Mouse (Mus musculus): Measurements from ENCODE around the gene Muc1. TPM values are rescaled to one million over a fixed set of nuclear protein-coding genes. Genes with fewer than 3 reads are reported as not detected.

Muc1 gene
- polyA plus RNA-seq, 1 experiment from 2014 or later: 3.1 TPM

DNA sequence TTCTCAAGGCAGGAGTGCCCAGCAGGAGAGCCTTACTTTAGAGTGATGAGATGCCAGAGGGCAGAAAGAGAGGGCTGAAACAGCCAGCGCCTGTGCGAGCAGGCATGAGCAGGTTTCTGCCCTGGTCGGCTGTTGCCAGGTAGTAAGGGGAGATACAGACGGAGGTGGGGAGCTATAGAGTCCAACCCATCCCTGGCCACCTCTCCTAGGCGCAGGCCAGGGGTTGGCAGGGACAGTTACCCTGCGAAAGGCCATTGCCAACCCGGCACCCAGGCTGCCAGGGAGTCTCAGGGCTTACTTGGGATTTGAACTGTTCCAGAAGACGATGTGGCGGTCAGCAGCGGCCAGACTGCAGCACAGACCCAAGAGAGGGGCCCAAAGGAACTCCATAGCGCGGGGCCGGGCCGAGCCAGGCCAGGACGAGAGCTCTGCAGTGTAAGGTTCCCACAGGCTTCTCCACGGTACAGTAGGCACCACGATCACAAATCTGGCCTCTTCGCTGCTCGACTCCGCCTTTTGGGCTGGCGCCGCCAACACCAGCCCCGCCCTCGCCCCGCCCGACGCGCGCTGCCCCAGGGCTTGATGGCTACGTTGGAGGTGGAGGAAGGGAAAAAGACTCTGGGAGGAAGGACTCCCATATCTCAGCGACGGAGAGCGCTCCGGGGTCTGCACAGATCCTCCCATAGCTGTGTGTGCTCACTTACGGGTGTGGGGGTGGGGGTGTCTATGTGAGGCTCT lies 50.5 kb downstream of the Muc1 start:
- peak overlapping the region; percentile 65 for H3K9ac ChIP-seq
- H3K4me2 ChIP-seq: peak overlapping the region; percentile 95
- H3K27ac ChIP-seq: peak overlapping the region; percentile 45
- peak overlapping the region; percentile 49 for H3K4me3 ChIP-seq
- WGBS: 2% methylated on average over 35 of the region's 35 CpGs
- H3K27me3 ChIP-seq: peaks cover 47% of the 10 kb centered on the region
- H3K36me3 ChIP-seq (ENCODE audit: poor library complexity, severe bottlenecking): no peaks in the 10 kb centered on the region
- H3K9me3 ChIP-seq (replicated peaks): no peaks in the 10 kb centered on the region
- H3K4me1 ChIP-seq: peaks cover 37% of the 10 kb centered on the region
- ATAC-seq: peak; percentile 66

DNA sequence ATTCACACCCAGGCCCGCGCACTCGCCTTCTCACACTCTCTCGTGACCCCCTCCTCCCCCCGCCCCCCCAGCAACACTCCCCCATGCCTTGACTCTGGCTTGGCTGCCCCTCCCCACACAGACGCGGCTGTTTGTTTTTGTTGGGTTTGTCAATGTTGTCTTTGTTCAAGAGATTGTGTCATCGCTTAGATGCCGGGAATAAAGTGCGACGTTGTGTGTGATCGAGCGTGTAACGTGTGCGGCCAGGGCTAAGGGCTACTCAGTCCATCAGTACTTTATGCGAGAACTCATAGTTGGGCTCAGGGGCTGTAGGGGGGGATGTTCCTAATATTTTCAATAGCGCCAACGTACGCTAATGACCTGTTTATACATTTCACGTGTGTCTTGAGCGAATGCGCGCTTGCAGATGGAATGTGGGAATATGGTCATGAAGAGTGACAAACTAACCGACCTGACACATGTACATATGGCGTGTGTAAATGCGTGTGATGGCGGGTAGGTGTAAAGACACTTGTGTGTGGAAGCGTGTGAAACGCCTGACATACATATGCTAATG lies 51.3 kb downstream of the Muc1 start:
- H3K9ac ChIP-seq: peak overlapping the region; percentile 65
- H3K36me3 ChIP-seq (ENCODE audit: poor library complexity, severe bottlenecking): no peaks in the 10 kb centered on the region
- peaks cover 47% of the 10 kb centered on the region for H3K27me3 ChIP-seq
- peak overlapping the region; percentile 49 for H3K4me3 ChIP-seq
- H3K4me1 ChIP-seq: peaks cover 37% of the 10 kb centered on the region
- ATAC-seq: peak; percentile 12
- H3K9me3 ChIP-seq (replicated peaks): no peaks in the 10 kb centered on the region
- peak overlapping the region; percentile 45 for H3K27ac ChIP-seq
- under 1% methylated on average over 29 of the region's 29 CpGs for WGBS
- H3K4me2 ChIP-seq: peak overlapping the region; percentile 95

DNA sequence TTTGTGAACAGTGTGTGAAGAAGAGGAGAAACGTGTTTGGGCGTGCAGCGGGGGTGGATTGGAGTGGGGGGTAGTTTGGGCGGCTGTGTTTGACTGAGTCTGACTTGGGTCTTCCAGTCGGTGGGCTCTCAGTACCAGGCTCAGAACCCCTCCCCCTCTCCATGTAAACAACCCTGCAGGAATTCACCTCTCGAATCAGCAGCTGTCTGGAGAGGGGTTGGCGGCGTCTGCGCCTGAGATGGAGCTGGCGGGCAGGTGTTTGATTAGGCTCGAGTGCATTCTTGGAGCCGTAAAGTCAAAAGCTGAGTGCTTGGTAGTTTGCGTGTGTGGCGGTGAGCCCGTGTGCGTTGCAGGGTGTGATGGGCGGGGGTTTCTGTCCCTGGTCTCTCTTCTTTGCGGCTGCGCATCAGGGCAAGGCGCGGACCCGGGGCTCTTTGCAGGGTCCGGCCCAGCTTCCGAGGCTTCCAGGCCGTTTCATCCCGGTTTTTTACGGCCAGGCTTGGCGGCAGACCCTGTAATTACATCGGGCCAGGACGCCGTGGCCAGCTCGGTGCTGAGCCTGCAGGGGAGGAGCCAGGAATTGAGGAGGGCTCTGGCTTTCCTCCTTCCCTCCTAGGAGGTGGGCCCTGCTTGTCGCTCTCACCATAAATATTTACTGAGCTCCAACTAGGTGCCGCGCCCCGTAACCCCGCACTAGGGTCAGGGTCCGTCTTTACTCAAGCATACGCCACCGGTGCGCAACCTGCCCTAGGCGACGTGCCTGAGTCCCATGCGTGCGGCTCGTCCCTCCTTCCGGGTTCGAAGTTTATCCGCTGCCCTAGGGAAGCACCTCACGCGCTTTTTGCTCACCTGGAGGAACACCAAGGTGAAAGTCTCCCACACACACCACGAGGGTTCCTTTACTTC lies 52.0 kb downstream of the Muc1 start, which contains the start of gene Efna1:
Efna1 (minus strand) TSS at position 537 of the 906 bp plus-strand sequence.
- Histone ChIP-seq H3K4me2 (peak within 1 kb of the TSS; percentile 95), H3K9me3 (replicated peaks) (no peaks in the 10 kb centered on the region), H3K9ac (peak within 1 kb of the TSS; percentile 65), H3K36me3 (ENCODE audit: poor library complexity, severe bottlenecking) (no peaks in the 10 kb centered on the region), H3K27ac (peak within 1 kb of the TSS; percentile 45), H3K4me1 (peaks cover 37% of the 10 kb centered on the region), H3K4me3 (peak within 1 kb of the TSS; percentile 49), H3K27me3 (peaks cover 47% of the 10 kb centered on the region)
- ATAC-seq: peak; percentile 34; the same call in 1 of the 2 replicates
- 1% methylated on average over 52 of the region's 52 CpGs for WGBS

DNA sequence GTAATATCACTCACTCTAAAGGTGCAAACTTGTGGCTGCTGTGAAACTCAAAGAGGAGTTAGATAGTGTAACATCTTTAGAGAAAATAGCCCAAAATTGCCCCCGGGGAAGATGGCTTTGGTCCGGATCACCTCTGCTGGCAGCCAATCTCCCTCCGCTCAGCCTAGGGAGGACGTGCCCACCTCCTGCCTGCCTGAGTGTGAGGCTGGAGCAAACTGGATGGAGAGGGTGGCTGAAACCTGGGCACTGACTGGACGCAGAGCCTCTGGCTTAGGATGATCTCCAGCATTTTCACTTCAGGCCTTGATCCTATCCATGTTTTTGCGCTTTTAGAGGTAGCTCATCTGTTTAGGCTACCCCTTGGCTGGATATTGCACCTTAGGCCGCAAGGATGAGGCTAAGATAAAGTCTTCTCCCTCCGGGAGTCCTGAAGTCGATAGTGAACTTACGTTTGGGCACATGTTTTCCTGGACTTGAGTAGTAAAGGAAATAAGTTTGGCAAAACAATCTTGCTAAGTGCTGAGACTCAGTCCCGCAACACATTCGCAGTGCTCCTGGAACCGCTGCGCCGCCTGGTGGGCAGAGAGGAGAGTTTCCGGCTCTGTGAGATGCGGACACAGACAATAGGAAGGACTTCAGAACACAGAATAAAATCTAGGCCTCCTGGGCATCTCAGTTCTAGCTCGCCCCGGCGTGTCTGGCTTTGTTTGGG lies 52.9 kb downstream of the Muc1 start:
- no peaks in the 10 kb centered on the region for H3K9me3 ChIP-seq (replicated peaks)
- H3K4me3 ChIP-seq: peak overlapping the region; percentile 49
- peak overlapping the region; percentile 65; the same call in 1 of the 2 replicates for H3K9ac ChIP-seq
- ATAC-seq: peak; percentile 16; the same call in 1 of the 2 replicates
- peaks cover 37% of the 10 kb centered on the region for H3K4me1 ChIP-seq
- H3K27ac ChIP-seq: no peak overlapping the region
- H3K27me3 ChIP-seq: peaks cover 43% of the 10 kb centered on the region
- peak overlapping the region; percentile 95 for H3K4me2 ChIP-seq
- WGBS: 12% methylated on average over 20 of the region's 20 CpGs
- H3K36me3 ChIP-seq (ENCODE audit: poor library complexity, severe bottlenecking): no peaks in the 10 kb centered on the region

DNA sequence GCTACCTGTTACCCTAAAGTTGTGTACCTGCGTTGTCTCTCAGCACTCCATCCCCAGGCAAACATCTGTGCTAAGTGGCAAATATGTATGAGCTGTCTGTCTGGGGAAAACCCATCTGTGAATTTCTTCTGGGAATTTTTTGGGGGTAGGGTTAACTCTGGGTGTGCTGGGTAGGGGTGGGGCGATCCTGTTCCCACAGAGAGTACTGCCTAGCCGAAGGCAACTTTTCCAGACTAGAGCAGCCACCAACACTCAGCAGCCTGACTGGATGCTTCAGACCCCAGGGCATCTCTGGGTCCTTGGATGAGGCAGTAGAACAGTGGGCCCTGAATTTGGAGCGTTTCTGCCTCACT lies 53.4 kb downstream of the Muc1 start:
- Histone ChIP-seq H3K4me2 (no peak overlapping the region), H3K27ac (no peak overlapping the region), H3K9me3 (replicated peaks) (no peaks in the 10 kb centered on the region), H3K4me3 (no peak overlapping the region), H3K9ac (no peak overlapping the region), H3K4me1 (peaks cover 33% of the 10 kb centered on the region), H3K27me3 (peaks cover 40% of the 10 kb centered on the region), H3K36me3 (ENCODE audit: poor library complexity, severe bottlenecking) (no peaks in the 10 kb centered on the region)
- 28% methylated on average over 4 of the region's 4 CpGs for WGBS
- ATAC-seq: no peak

MicroRNAs within 50 kb of the gene (microRNA counts, 519-probe panel; counts per million panel counts)
- 4,275 counts per million, percentile 82 among the panel's probes with 10 or more counts for microRNA mmu-miR-92b

Small RNAs within 50 kb of the gene (microRNA-seq; reads per million reads assigned to microRNA genes)
- 13,595 reads per million, percentile 96 among the genes with 10 or more reads in this experiment for gene Mir92b

Other genes starting within 250 kb of the Muc1 start
- 38.4 and 40.5 TPM in 2 replicates for gene Rusc1, start 135.7 kb upstream of the Muc1 start, polyA plus RNA-seq (2015; fragmentation: Nextera tagmentation; extraction: Ambion mirVana)
- gene Gm43738, start 128.0 kb upstream of the Muc1 start, polyA plus RNA-seq (2015; fragmentation: Nextera tagmentation; extraction: Ambion mirVana): not detected in 2 replicates
- gene Fdps, start 127.1 kb upstream of the Muc1 start, polyA plus RNA-seq (2015; fragmentation: Nextera tagmentation; extraction: Ambion mirVana): 315 and 326 TPM in 2 replicates
- 0.09 and 0.26 TPM in 2 replicates for gene Pklr, start 92.9 kb upstream of the Muc1 start, polyA plus RNA-seq (2015; fragmentation: Nextera tagmentation; extraction: Ambion mirVana)
- gene Hcn3, start 68.9 kb upstream of the Muc1 start, polyA plus RNA-seq (2015; fragmentation: Nextera tagmentation; extraction: Ambion mirVana): 19.0 and 19.6 TPM in 2 replicates
- gene Clk2, start 64.3 kb upstream of the Muc1 start, polyA plus RNA-seq (2015; fragmentation: Nextera tagmentation; extraction: Ambion mirVana): 25.0 and 26.2 TPM in 2 replicates
- gene Scamp3, start 51.6 kb upstream of the Muc1 start, polyA plus RNA-seq (2015; fragmentation: Nextera tagmentation; extraction: Ambion mirVana): 102 and 109 TPM in 2 replicates
- gene Fam189b, start 45.9 kb upstream of the Muc1 start, polyA plus RNA-seq (2015; fragmentation: Nextera tagmentation; extraction: Ambion mirVana): 15.1 and 23.0 TPM in 2 replicates
- gene Gba, start 26.1 kb upstream of the Muc1 start, polyA plus RNA-seq (2015; fragmentation: Nextera tagmentation; extraction: Ambion mirVana): 34.6 and 36.3 TPM in 2 replicates
- gene Thbs3, start 13.9 kb upstream of the Muc1 start, polyA plus RNA-seq (2015; fragmentation: Nextera tagmentation; extraction: Ambion mirVana): 79.2 and 96.1 TPM in 2 replicates
- 196 and 201 TPM in 2 replicates for gene Mtx1, start 2.0 kb upstream of the Muc1 start, polyA plus RNA-seq (2015; fragmentation: Nextera tagmentation; extraction: Ambion mirVana)
- gene Krtcap2, start 16.9 kb downstream of the Muc1 start, polyA plus RNA-seq (2015; fragmentation: Nextera tagmentation; extraction: Ambion mirVana): 221 and 237 TPM in 2 replicates
- 36.6 and 43.2 TPM in 2 replicates for gene Trim46, start 17.3 kb downstream of the Muc1 start, polyA plus RNA-seq (2015; fragmentation: Nextera tagmentation; extraction: Ambion mirVana)
- gene Dpm3, start 30.3 kb downstream of the Muc1 start, polyA plus RNA-seq (2015; fragmentation: Nextera tagmentation; extraction: Ambion mirVana): 100 and 106 TPM in 2 replicates
- 25.8 and 32.7 TPM in 2 replicates for gene Slc50a1, start 41.5 kb downstream of the Muc1 start, polyA plus RNA-seq (2015; fragmentation: Nextera tagmentation; extraction: Ambion mirVana)
- gene Efna1, start 52.1 kb downstream of the Muc1 start, polyA plus RNA-seq (2015; fragmentation: Nextera tagmentation; extraction: Ambion mirVana): 9.5 and 10.9 TPM in 2 replicates
- 18.7 and 23.4 TPM in 2 replicates for gene Efna3, start 93.9 kb downstream of the Muc1 start, polyA plus RNA-seq (2015; fragmentation: Nextera tagmentation; extraction: Ambion mirVana)
- 16.0 and 16.3 TPM in 2 replicates for gene Efna4, start 109.0 kb downstream of the Muc1 start, polyA plus RNA-seq (2015; fragmentation: Nextera tagmentation; extraction: Ambion mirVana)
- 24.1 and 27.5 TPM in 2 replicates for gene Adam15, start 120.9 kb downstream of the Muc1 start, polyA plus RNA-seq (2015; fragmentation: Nextera tagmentation; extraction: Ambion mirVana)
- 0.06 and 0.13 TPM in 2 replicates for gene Dcst2, start 132.9 kb downstream of the Muc1 start, polyA plus RNA-seq (2015; fragmentation: Nextera tagmentation; extraction: Ambion mirVana)
- gene Dcst1, start 136.2 kb downstream of the Muc1 start, polyA plus RNA-seq (2015; fragmentation: Nextera tagmentation; extraction: Ambion mirVana): 0.37 and 0.57 TPM in 2 replicates
- 0.41 and 0.67 TPM in 2 replicates for gene Zbtb7b, start 165.7 kb downstream of the Muc1 start, polyA plus RNA-seq (2015; fragmentation: Nextera tagmentation; extraction: Ambion mirVana)
- gene Lenep, start 173.7 kb downstream of the Muc1 start, polyA plus RNA-seq (2015; fragmentation: Nextera tagmentation; extraction: Ambion mirVana): 0.52 and 0.55 TPM in 2 replicates
- gene Flad1, start 182.8 kb downstream of the Muc1 start, polyA plus RNA-seq (2015; fragmentation: Nextera tagmentation; extraction: Ambion mirVana): 36.3 and 39.4 TPM in 2 replicates
- 352 TPM in 2 replicates for gene Cks1b, start 189.3 kb downstream of the Muc1 start, polyA plus RNA-seq (2015; fragmentation: Nextera tagmentation; extraction: Ambion mirVana)
- 15.9 and 16.7 TPM in 2 replicates for gene Shc1, start 189.4 kb downstream of the Muc1 start, polyA plus RNA-seq (2015; fragmentation: Nextera tagmentation; extraction: Ambion mirVana)
- gene Pygo2, start 201.2 kb downstream of the Muc1 start, polyA plus RNA-seq (2015; fragmentation: Nextera tagmentation; extraction: Ambion mirVana): 30.4 and 32.4 TPM in 2 replicates
- gene Pbxip1, start 207.6 kb downstream of the Muc1 start, polyA plus RNA-seq (2015; fragmentation: Nextera tagmentation; extraction: Ambion mirVana): 10.2 TPM in 2 replicates
- 73.3 and 75.0 TPM in 2 replicates for gene Pmvk, start 225.5 kb downstream of the Muc1 start, polyA plus RNA-seq (2015; fragmentation: Nextera tagmentation; extraction: Ambion mirVana)